Mouse (Mus musculus) limb, embryonic 15.5 days (tissue): ENCODE results near the gene Pcnx2. TPM values are rescaled to one million over a fixed set of nuclear protein-coding genes. Genes with fewer than 3 reads are reported as not detected.

Experiments used
- ATAC-seq: fragments of 200-750 bp; cut with Nextera tagmentation; 2 replicates; pipeline ENCODE4 v1.8.0; 2017; ENCODE audit warnings: low read depth, moderate TSS enrichment; ENCODE audit not compliant: insufficient number of reproducible peaks, low FRiP score, low TSS enrichment
- H3K27ac ChIP-seq: fragments of 300-500 bp; sonication (generic); 2 replicates; pipeline ENCODE4 v1.5.1; 2015; ENCODE audit warnings: moderate library complexity, mild to moderate bottlenecking, inconsistent platforms
- H3K27me3 ChIP-seq: fragments of 300-500 bp; sonication (generic); 2 replicates; pipeline ENCODE4 v1.6.1; 2015; ENCODE audit warnings: inconsistent platforms
- H3K36me3 ChIP-seq: fragments of 300-500 bp; sonication (generic); 2 replicates; pipeline ENCODE4 v1.6.1; 2015; ENCODE audit warnings: inconsistent platforms
- H3K4me1 ChIP-seq: fragments of 300-500 bp; sonication (generic); 2 replicates; pipeline ENCODE4 v1.6.1; 2015; ENCODE audit warnings: inconsistent platforms
- H3K4me2 ChIP-seq: fragments of 300-500 bp; sonication (generic); 2 replicates; pipeline ENCODE4 v1.6.1; 2015; ENCODE audit warnings: mild to moderate bottlenecking, inconsistent platforms
- H3K4me3 ChIP-seq: fragments of 300-500 bp; sonication (generic); 2 replicates; pipeline ENCODE4 v1.5.1; 2015; ENCODE audit warnings: mild to moderate bottlenecking, inconsistent platforms
- H3K9ac ChIP-seq: fragments of 300-500 bp; sonication (generic); 2 replicates; pipeline ENCODE4 v1.6.1; 2015; ENCODE audit warnings: inconsistent platforms
- H3K9me3 ChIP-seq: fragments of 300-500 bp; sonication (generic); 2 replicates; pipeline ENCODE4 v1.6.1; 2016; ENCODE audit warnings: inconsistent platforms
- WGBS: fragments of 180-500 bp; shearing (Covaris S2); methylation state at CpG from one replicate; pipeline ENCODE4 v1.1.7; 2015; 5-methylcytosine and 5-hydroxymethylcytosine counted together
- polyA plus RNA-seq: library from polyadenylated mRNA; unstranded; fragments of >200 nt; fragmentation: Nextera tagmentation; extraction: Ambion mirVana; gene quantifications from 2 replicates; pipeline ENCODE4 v1.2.1, GENCODE M21; 2015

Pcnx2 gene
- polyA plus RNA-seq, 1 experiment from 2014 or later: 0.70 TPM

GRCm38 (mm10) chr8:125854379-125854778 lies 43.7 kb downstream of the Pcnx2 start:
- no peak overlapping the region for H3K27ac ChIP-seq
- H3K9ac ChIP-seq: no peak overlapping the region
- no peak for ATAC-seq
- WGBS: 73% methylated on average over 7 of the region's 7 CpGs
- H3K27me3 ChIP-seq: 0 out of 2 replicates have a peak, but pooled peaks cover 4% of the 10 kb centered on the region
- no peak overlapping the region for H3K4me2 ChIP-seq
- no peaks in the 10 kb centered on the region for H3K9me3 ChIP-seq
- no peak overlapping the region for H3K4me3 ChIP-seq
- H3K36me3 ChIP-seq: no peaks in the 10 kb centered on the region
- no peaks in the 10 kb centered on the region for H3K4me1 ChIP-seq

GRCm38 (mm10) chr8:125853300-125853699 lies 44.8 kb downstream of the Pcnx2 start:
- Histone ChIP-seq H3K4me3 (no peak overlapping the region), H3K36me3 (no peaks in the 10 kb centered on the region), H3K27ac (no peak overlapping the region), H3K9ac (no peak overlapping the region), H3K4me1 (no peaks in the 10 kb centered on the region), H3K4me2 (no peak overlapping the region), H3K9me3 (no peaks in the 10 kb centered on the region), H3K27me3 (0 out of 2 replicates have a peak, but pooled peaks cover under 1% of the 10 kb centered on the region)
- 47% methylated on average over 5 of the region's 5 CpGs for WGBS
- ATAC-seq: no peak

GRCm38 (mm10) chr8:125849181-125849580 lies 48.9 kb downstream of the Pcnx2 start:
- Histone ChIP-seq H3K27me3 (no peaks in the 10 kb centered on the region), H3K27ac (no peak overlapping the region), H3K4me3 (no peak overlapping the region), H3K9ac (no peak overlapping the region), H3K4me2 (no peak overlapping the region), H3K36me3 (no peaks in the 10 kb centered on the region), H3K4me1 (peaks cover 6% of the 10 kb centered on the region; the same call in 1 of the 2 replicates), H3K9me3 (no peaks in the 10 kb centered on the region)
- no peak for ATAC-seq
- 57% methylated on average over 4 of the region's 4 CpGs for WGBS

- Histone ChIP-seq H3K27me3 (no peaks in the 10 kb centered on the region), H3K9me3 (no peaks in the 10 kb centered on the region), H3K4me2 (no peak overlapping the region), H3K27ac (no peak overlapping the region), H3K36me3 (no peaks in the 10 kb centered on the region), H3K9ac (no peak overlapping the region), H3K4me1 (peaks cover 12% of the 10 kb centered on the region), H3K4me3 (no peak overlapping the region)
- peak; percentile 52; the same call in 1 of the 2 replicates for ATAC-seq
- WGBS: 29% methylated on average over 12 of the region's 12 CpGs
Measured at GRCm38 (mm10) chr8:125847842-125848241, 50.3 kb downstream of the Pcnx2 start.

GRCm38 (mm10) chr8:125845281-125845680 lies 52.8 kb downstream of the Pcnx2 start:
- 92% methylated on average over 16 of the region's 16 CpGs for WGBS

GRCm38 (mm10) chr8:125843122-125843836 lies 54.8 kb downstream of the Pcnx2 start:
- H3K4me1 ChIP-seq: peaks cover 19% of the 10 kb centered on the region
- H3K36me3 ChIP-seq: no peaks in the 10 kb centered on the region
- H3K4me2 ChIP-seq: 0 out of 2 replicates have a peak overlapping the region, but pooled peaks have one; percentile 10
- H3K27ac ChIP-seq: no peak overlapping the region
- no peaks in the 10 kb centered on the region for H3K27me3 ChIP-seq
- no peaks in the 10 kb centered on the region for H3K9me3 ChIP-seq
- H3K9ac ChIP-seq: no peak overlapping the region
- H3K4me3 ChIP-seq: no peak overlapping the region
- ATAC-seq: peak; percentile 35; the same call in 1 of the 2 replicates
- WGBS: 28% methylated on average over 15 of the region's 15 CpGs

More at GRCm38 (mm10) chr8:125845281-125845680, 52.8 kb downstream of the Pcnx2 start:
- ATAC-seq: no peak
- H3K9ac ChIP-seq: no peak overlapping the region
- peaks cover 19% of the 10 kb centered on the region for H3K4me1 ChIP-seq
- no peak overlapping the region for H3K4me2 ChIP-seq
- no peak overlapping the region for H3K4me3 ChIP-seq
- H3K27ac ChIP-seq: no peak overlapping the region
- no peaks in the 10 kb centered on the region for H3K27me3 ChIP-seq
- no peaks in the 10 kb centered on the region for H3K36me3 ChIP-seq
- no peaks in the 10 kb centered on the region for H3K9me3 ChIP-seq

GRCm38 (mm10) chr8:125842158-125842557 lies 56.0 kb downstream of the Pcnx2 start:
- Histone ChIP-seq H3K27ac (no peak overlapping the region), H3K4me3 (no peak overlapping the region), H3K27me3 (no peaks in the 10 kb centered on the region), H3K4me2 (no peak overlapping the region), H3K9me3 (no peaks in the 10 kb centered on the region), H3K4me1 (peaks cover 17% of the 10 kb centered on the region), H3K9ac (no peak overlapping the region), H3K36me3 (no peaks in the 10 kb centered on the region)
- ATAC-seq: no peak
- WGBS: 55% methylated on average over 7 of the region's 7 CpGs

- WGBS: 54% methylated on average over 2 of the region's 2 CpGs
- H3K4me3 ChIP-seq: no peak overlapping the region
- peaks cover 2% of the 10 kb centered on the region; the same call in 1 of the 2 replicates for H3K4me1 ChIP-seq
- no peak overlapping the region for H3K4me2 ChIP-seq
- no peaks in the 10 kb centered on the region for H3K36me3 ChIP-seq
- no peaks in the 10 kb centered on the region for H3K27me3 ChIP-seq
- no peak overlapping the region for H3K27ac ChIP-seq
- no peak for ATAC-seq
- no peaks in the 10 kb centered on the region for H3K9me3 ChIP-seq
- no peak overlapping the region for H3K9ac ChIP-seq
Measured at GRCm38 (mm10) chr8:125824688-125825087, 73.4 kb downstream of the Pcnx2 start.

- Histone ChIP-seq H3K36me3 (no peaks in the 10 kb centered on the region), H3K9me3 (no peaks in the 10 kb centered on the region), H3K4me3 (no peak overlapping the region), H3K27ac (no peak overlapping the region), H3K9ac (no peak overlapping the region), H3K4me2 (no peak overlapping the region), H3K4me1 (no peaks in the 10 kb centered on the region), H3K27me3 (no peaks in the 10 kb centered on the region)
- WGBS: 64% methylated on average over 12 of the region's 12 CpGs
- no peak for ATAC-seq
Measured at GRCm38 (mm10) chr8:125823719-125824118, 74.4 kb downstream of the Pcnx2 start.

- Histone ChIP-seq H3K9ac (no peak overlapping the region), H3K27me3 (no peaks in the 10 kb centered on the region), H3K27ac (no peak overlapping the region), H3K4me2 (no peak overlapping the region), H3K36me3 (no peaks in the 10 kb centered on the region), H3K9me3 (no peaks in the 10 kb centered on the region), H3K4me1 (no peaks in the 10 kb centered on the region), H3K4me3 (no peak overlapping the region)
- 52% methylated on average over 14 of the region's 14 CpGs for WGBS
- ATAC-seq: no peak
Measured at GRCm38 (mm10) chr8:125822065-125822464, 76.1 kb downstream of the Pcnx2 start.

- Histone ChIP-seq H3K36me3 (no peaks in the 10 kb centered on the region), H3K9me3 (no peaks in the 10 kb centered on the region), H3K4me2 (no peak overlapping the region), H3K4me1 (no peaks in the 10 kb centered on the region), H3K27ac (no peak overlapping the region), H3K27me3 (no peaks in the 10 kb centered on the region), H3K9ac (no peak overlapping the region), H3K4me3 (no peak overlapping the region)
- no peak for ATAC-seq
- 73% methylated on average over 7 of the region's 7 CpGs for WGBS
Measured at GRCm38 (mm10) chr8:125819797-125820196, 78.3 kb downstream of the Pcnx2 start.

GRCm38 (mm10) chr8:125818796-125819195 lies 79.3 kb downstream of the Pcnx2 start:
- Histone ChIP-seq H3K9ac (no peak overlapping the region), H3K9me3 (no peaks in the 10 kb centered on the region), H3K4me2 (no peak overlapping the region), H3K36me3 (no peaks in the 10 kb centered on the region), H3K27ac (no peak overlapping the region), H3K4me3 (no peak overlapping the region), H3K4me1 (no peaks in the 10 kb centered on the region), H3K27me3 (no peaks in the 10 kb centered on the region)
- WGBS: 67% methylated on average over 9 of the region's 9 CpGs
- ATAC-seq: no peak
